Comparison of ENCODE assay signal across 8 mouse cellular contexts in the genomic region with DNA sequence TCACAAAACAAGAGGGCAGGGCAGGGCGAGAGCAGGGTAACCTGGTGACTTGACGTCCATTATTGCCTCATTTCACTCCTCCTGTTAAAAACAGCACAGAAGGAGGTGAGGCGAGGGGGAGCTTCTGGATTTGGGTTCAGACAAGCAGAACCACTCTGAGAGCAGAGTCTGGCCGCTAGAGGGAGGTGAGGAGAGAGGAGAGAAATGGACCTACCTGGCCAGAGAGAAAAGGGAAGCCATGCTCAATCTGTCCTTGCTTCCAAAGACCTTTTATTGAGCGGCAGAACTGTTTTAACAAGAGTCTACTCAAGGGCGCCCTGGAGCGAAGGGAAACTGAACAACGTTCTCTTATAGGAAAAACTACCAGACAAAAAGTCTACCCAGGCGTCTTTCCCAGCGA. TPM values are rescaled to one million over a fixed set of nuclear protein-coding genes. Genes with fewer than 3 reads are reported as not detected.
DNase-seq lines count a peak whose midpoint lies in the region; ATAC-seq and TF ChIP-seq lines count a peak whose summit lies in the region.

No protein-coding gene starts in this region.

- ATAC-seq in liver, embryonic 14.5 days (ENCODE audit: insufficient read depth): no peak
- no peak for ATAC-seq in liver, embryonic 11.5 days (replicated peaks; ENCODE audit: low FRiP score)
- no peak for ATAC-seq in Patski
- no peak for ATAC-seq in midbrain, embryonic 15.5 days (replicated peaks)

- H3K27ac ChIP-seq in liver, embryonic 14.5 days: no peak overlapping the region
- H3K27ac ChIP-seq in liver, embryonic 11.5 days (ENCODE audit: low read depth, low read length): no peak overlapping the region
- no peak overlapping the region for H3K27ac ChIP-seq in midbrain, embryonic 15.5 days

- H3K4me2 ChIP-seq in liver, embryonic 14.5 days (ENCODE audit: low read depth): no peak overlapping the region
- H3K4me2 ChIP-seq in liver, embryonic 11.5 days: no peak overlapping the region
- no peak overlapping the region for H3K4me2 ChIP-seq in midbrain, embryonic 15.5 days

- POLR2A ChIA-PET in Patski (lab: Charles Lee): no interaction called here

- H3K36me3 ChIP-seq in liver, embryonic 14.5 days (replicated peaks; ENCODE audit: control insufficient read depth, insufficient read depth, low read depth): no peaks in the 10 kb centered on the region
- H3K36me3 ChIP-seq in liver, embryonic 11.5 days (ENCODE audit: control insufficient read depth, insufficient read depth, low read length): 0 out of 2 replicates have a peak, but pooled peaks cover 3% of the 10 kb centered on the region
- H3K36me3 ChIP-seq in midbrain, embryonic 15.5 days (replicated peaks): peaks cover 12% of the 10 kb centered on the region

- TF ChIP-seq CTCF in liver, embryonic 14.5 days (IDR thresholded peaks at IDR 0.05; ENCODE audit: low read depth): peak; percentile 18; the same call in 1 of the 2 replicates
- TF ChIP-seq CTCF in Patski (IDR thresholded peaks at IDR 0.05): peak; percentile 37

- H3K4me3 ChIP-seq in liver, embryonic 14.5 days (ENCODE audit: insufficient read depth in 1 of 2, low read depth in 2 of 2, low read length in 2 of 2): no peak overlapping the region
- H3K4me3 ChIP-seq in liver, embryonic 11.5 days (ENCODE audit: low read depth, low read length): no peak overlapping the region
- H3K4me3 ChIP-seq in midbrain, embryonic 15.5 days: no peak overlapping the region

- H3K9ac ChIP-seq in liver, embryonic 14.5 days (replicated peaks): no peak overlapping the region
- H3K9ac ChIP-seq in liver, embryonic 11.5 days (ENCODE audit: low read depth, low read length): no peak overlapping the region
- H3K9ac ChIP-seq in midbrain, embryonic 15.5 days: no peak overlapping the region

- in situ Hi-C loops in Patski (cut with MboI; ENCODE audit: low pct_unique_long_range_greater_than_20kb): no loop called here

- H3K9me3 ChIP-seq in liver, embryonic 14.5 days (ENCODE audit: control insufficient read depth, low read length): no peaks in the 10 kb centered on the region
- no peaks in the 10 kb centered on the region for H3K9me3 ChIP-seq in liver, embryonic 11.5 days (ENCODE audit: control insufficient read depth, low read length)
- H3K9me3 ChIP-seq in midbrain, embryonic 15.5 days: 0 out of 2 replicates have a peak, but pooled peaks cover 5% of the 10 kb centered on the region

- no peaks in the 10 kb centered on the region for H3K4me1 ChIP-seq in liver, embryonic 14.5 days (replicated peaks; ENCODE audit: control insufficient read depth in 2 of 2, insufficient read depth in 2 of 2, low read length in 1 of 2)
- H3K4me1 ChIP-seq in liver, embryonic 11.5 days (replicated peaks; ENCODE audit: control insufficient read depth, insufficient read depth, low read length): no peaks in the 10 kb centered on the region
- no peaks in the 10 kb centered on the region for H3K4me1 ChIP-seq in midbrain, embryonic 15.5 days

- no peaks in the 10 kb centered on the region for H3K27me3 ChIP-seq in liver, embryonic 14.5 days (ENCODE audit: control insufficient read depth, insufficient read depth, low read length)
- no peaks in the 10 kb centered on the region for H3K27me3 ChIP-seq in liver, embryonic 11.5 days (replicated peaks; ENCODE audit: control insufficient read depth, insufficient read depth, low read length)
- H3K27me3 ChIP-seq in Patski: no peaks in the 10 kb centered on the region
- H3K27me3 ChIP-seq in midbrain, embryonic 15.5 days (replicated peaks): no peaks in the 10 kb centered on the region

- no peak for TF ChIP-seq EP300 in liver, embryonic 14.5 days (IDR thresholded peaks at IDR 0.05; ENCODE audit: low read depth)

- peak; percentile 42 to 66 for DNase-seq in cerebellum, postnatal 14 days
- no peak for DNase-seq in cerebellum, adult 11-12 months
- DNase-seq in liver, embryonic 14.5 days (ENCODE audit: low read depth in 3 of 3, low spot score in 3 of 3): no peak
- DNase-seq in liver, embryonic 11.5 days (ENCODE audit: low spot score): no peak
- DNase-seq in Patski (ENCODE audit: low read depth, low spot score): no peak
- DNase-seq in kidney, postnatal 4 days: peak; percentile 47 to 52
- no peak for DNase-seq in embryo, embryonic 10 days (ENCODE audit: low spot score)

- CTCF ChIA-PET in Patski (lab: Charles Lee): interaction anchor here (1.1 to 1.2 kb wide), 2 partner anchors 9 to 17 kb away, joined by 3 to 4 read pairs; no protein-coding TSS in a partner anchor

- 57% methylated on average over 10 of the region's 10 CpGs for WGBS in liver, embryonic 14.5 days (ENCODE audit: insufficient replicate concordance)
- 73% methylated on average over 10 of the region's 10 CpGs for WGBS in liver, embryonic 11.5 days
- WGBS in midbrain, embryonic 15.5 days: 80% methylated on average over 10 of the region's 10 CpGs

RNA-seq across cellular contexts. Expression of gene Lca5, which starts 27.9 kb away (rescaled TPM):
- polyA plus RNA-seq in liver, embryonic 14.5 days (2012; rRNA removed): 0.25 and 0.59 TPM in 2 replicates
- polyA plus RNA-seq in liver, embryonic 14.5 days (2014; fragmentation: Nextera tagmentation; extraction: Ambion mirVana): 0.56 and 1.6 TPM in 2 replicates
- polyA plus RNA-seq in liver, embryonic 11.5 days (2014; fragmentation: Nextera tagmentation; extraction: Ambion mirVana): 5.4 and 7.2 TPM in 2 replicates
- 5.0 TPM for polyA plus RNA-seq in Patski (2021)
- 15.6 and 15.9 TPM in 2 replicates for polyA plus RNA-seq in midbrain, embryonic 15.5 days (2015; fragmentation: Nextera tagmentation; extraction: Ambion mirVana)

Comparison
In these comparisons a context has a peak if more than half of its experiments do, and no peak if none do; other contexts are left out.
1. DNase-seq: peak in cerebellum, postnatal 14 days (2 of 2) and kidney, postnatal 4 days (2 of 2); none in cerebellum, adult 11-12 months (single experiment), liver, embryonic 14.5 days (0 of 3), liver, embryonic 11.5 days (single experiment), Patski (single experiment) and embryo, embryonic 10 days (single experiment).